Mouse (Mus musculus) forebrain, postnatal 0 days (tissue): ENCODE measurements around the gene E2f4. TPM values are rescaled to one million over a fixed set of nuclear protein-coding genes. Genes with fewer than 3 reads are reported as not detected.

Experiments used
- ATAC-seq: fragments of 200-750 bp; cut with Nextera tagmentation; 2 replicates; pipeline ENCODE4 v1.8.0; 2017; ENCODE audit warnings: mild to moderate bottlenecking, moderate library complexity
- DNase-seq: peaks from one replicate; pipeline ENCODE4 v3.0.0-alpha.2; 2015
- H3K27ac ChIP-seq: fragments of 300-500 bp; sonication (generic); 2 replicates; pipeline ENCODE4 v1.5.1; 2014; ENCODE audit warnings: low read depth, mild to moderate bottlenecking, antibody characterized with exemption, low read length, moderate library complexity, mixed read lengths
- H3K27me3 ChIP-seq: fragments of 300-500 bp; sonication (generic); 2 replicates; pipeline ENCODE4 v1.6.1; 2014; ENCODE audit warnings: mild to moderate bottlenecking, low read length, mixed read lengths; ENCODE audit not compliant: insufficient read depth
- H3K36me3 ChIP-seq: fragments of 300-500 bp; sonication (generic); 2 replicates; pipeline ENCODE4 v1.6.1; 2014; ENCODE audit warnings: mild to moderate bottlenecking, moderate library complexity; ENCODE audit not compliant: insufficient read depth
- H3K4me1 ChIP-seq: fragments of 300-500 bp; sonication (generic); 2 replicates; pipeline ENCODE4 v1.6.1; 2014; ENCODE audit warnings: antibody characterized with exemption; ENCODE audit not compliant: insufficient read depth
- H3K4me2 ChIP-seq: fragments of 300-500 bp; sonication (generic); 2 replicates; pipeline ENCODE4 v1.6.1; 2014; ENCODE audit warnings: low read depth, mild to moderate bottlenecking, moderate library complexity
- H3K4me3 ChIP-seq: fragments of 300-500 bp; sonication (generic); 2 replicates; pipeline ENCODE4 v1.5.1; 2014; ENCODE audit warnings: low read depth, low read length, mixed read lengths
- H3K9ac ChIP-seq: fragments of 300-500 bp; sonication (generic); 2 replicates; pipeline ENCODE4 v1.6.1; 2014; ENCODE audit warnings: mild to moderate bottlenecking
- H3K9me3 ChIP-seq: fragments of 300-500 bp; sonication (generic); 2 replicates; pipeline ENCODE4 v1.6.1; 2016; ENCODE audit warnings: low read length
- CTCF ChIP-seq: sonication (generic); IDR thresholded peaks from 2 replicates; pipeline ENCODE4 v1.5.1; 2016; ENCODE audit warnings: antibody characterized with exemption, control low read depth, low read depth
- WGBS: fragments of 180-500 bp; shearing (Covaris S2); extraction: QIAGEN DNeasy Blood & Tissue Kit; methylation state at CpG from one replicate; pipeline ENCODE4 v1.1.7; 2014; 5-methylcytosine and 5-hydroxymethylcytosine counted together
- polyA plus RNA-seq: library from polyadenylated mRNA; unstranded; fragments of >200 nt; fragmentation: Nextera tagmentation; extraction: Ambion mirVana; gene quantifications from 2 replicates; pipeline ENCODE4 v1.2.1, GENCODE M21; 2015
- total RNA-seq: library from RNA; depleted of rRNA; stranded (reverse); fragments of >200 nt; gene quantifications from 2 replicates; pipeline ENCODE4 v1.2.3, GENCODE M21; 2014

E2f4 gene
- total and polyA plus RNA-seq, 2 experiments from 2014 or later = 30.6 to 36.7 TPM

DNA sequence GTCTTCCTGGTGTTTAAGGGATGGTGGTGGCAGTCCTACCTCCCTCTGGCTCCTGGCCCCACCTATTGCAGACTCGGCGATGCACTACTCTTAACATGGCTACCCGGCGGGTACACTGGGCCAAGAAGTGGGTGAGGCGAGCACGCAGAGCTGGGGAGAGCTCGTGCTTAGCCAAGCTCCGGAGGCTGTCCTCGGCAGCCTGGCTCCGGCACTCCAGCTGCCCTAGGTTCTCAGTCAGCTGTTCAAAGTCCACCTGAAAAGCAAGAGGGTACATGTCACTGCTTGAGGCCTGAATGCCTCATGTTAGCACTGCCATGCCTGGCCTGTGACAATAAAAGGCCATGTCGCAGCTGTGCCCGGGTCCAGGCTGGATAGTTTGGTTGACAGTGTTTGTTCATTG is 32.9 kb downstream of the E2f4 start:
- Histone ChIP-seq H3K36me3 (peaks cover 47% of the 10 kb centered on the region), H3K27ac (no peak overlapping the region), H3K4me3 (no peak overlapping the region), H3K27me3 (no peaks in the 10 kb centered on the region), H3K4me2 (no peak overlapping the region), H3K9ac (no peak overlapping the region), H3K9me3 (no peaks in the 10 kb centered on the region), H3K4me1 (peaks cover 10% of the 10 kb centered on the region)
- no peak for ATAC-seq
- WGBS = 91% methylated on average over 12 of the region's 12 CpGs
- no peak for TF ChIP-seq CTCF
- DNase-seq = no peak

DNA sequence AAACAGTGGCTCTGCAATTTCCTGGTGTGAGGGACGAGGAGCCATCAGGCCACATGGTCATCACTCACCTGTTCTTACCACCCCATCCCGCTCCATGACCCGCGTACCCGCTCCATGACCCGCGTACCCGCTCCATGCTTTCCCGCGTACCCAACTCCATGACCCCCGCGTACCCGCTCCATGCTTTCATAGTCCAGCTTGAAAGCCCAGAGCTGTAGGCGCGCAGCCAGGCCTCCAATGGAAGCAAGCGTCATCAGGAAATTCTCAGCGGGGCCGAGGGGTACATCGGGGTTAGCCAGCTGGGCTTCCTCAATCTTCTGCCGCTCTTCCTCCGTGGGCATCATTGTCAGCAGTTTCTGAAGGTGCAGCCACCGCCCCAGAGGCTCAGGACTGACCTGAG is 34.0 kb downstream of the E2f4 start:
- Histone ChIP-seq H3K36me3 (peaks cover 47% of the 10 kb centered on the region), H3K4me1 (peaks cover 7% of the 10 kb centered on the region; the same call in 1 of the 2 replicates), H3K27me3 (no peaks in the 10 kb centered on the region), H3K9me3 (no peaks in the 10 kb centered on the region), H3K27ac (no peak overlapping the region), H3K4me3 (no peak overlapping the region), H3K4me2 (no peak overlapping the region), H3K9ac (no peak overlapping the region)
- ATAC-seq (no peak), DNase-seq (no peak)
- 95% methylated on average over 22 of the region's 22 CpGs for WGBS
- TF ChIP-seq CTCF = no peak

DNA sequence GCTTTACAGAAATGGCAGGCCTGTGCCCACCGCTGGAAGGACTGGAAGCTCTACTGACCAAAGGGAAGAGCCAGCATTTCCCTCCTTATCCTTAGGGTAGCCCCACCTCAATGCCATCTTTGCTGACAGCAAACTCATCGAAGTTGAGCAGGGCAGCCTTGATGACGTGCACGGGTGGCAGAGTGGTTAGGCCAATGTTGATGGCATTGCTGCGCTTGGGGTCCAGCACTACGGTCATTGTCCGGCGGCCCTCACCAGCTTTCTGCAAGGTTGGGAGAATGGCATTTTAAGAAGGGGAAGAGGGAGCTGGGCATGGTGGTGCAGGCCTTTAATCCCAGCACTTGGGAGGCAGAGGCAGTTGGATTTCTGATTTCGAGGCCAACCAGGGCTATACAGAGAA is 34.5 kb downstream of the E2f4 start:
- Histone ChIP-seq H3K4me2 (no peak overlapping the region), H3K4me1 (peaks cover 6% of the 10 kb centered on the region; the same call in 1 of the 2 replicates), H3K4me3 (no peak overlapping the region), H3K27ac (no peak overlapping the region), H3K9ac (no peak overlapping the region), H3K36me3 (peaks cover 47% of the 10 kb centered on the region), H3K27me3 (no peaks in the 10 kb centered on the region), H3K9me3 (no peaks in the 10 kb centered on the region)
- ATAC-seq = no peak
- DNase-seq = no peak
- 96% methylated on average over 9 of the region's 9 CpGs for WGBS
- no peak for TF ChIP-seq CTCF

DNA sequence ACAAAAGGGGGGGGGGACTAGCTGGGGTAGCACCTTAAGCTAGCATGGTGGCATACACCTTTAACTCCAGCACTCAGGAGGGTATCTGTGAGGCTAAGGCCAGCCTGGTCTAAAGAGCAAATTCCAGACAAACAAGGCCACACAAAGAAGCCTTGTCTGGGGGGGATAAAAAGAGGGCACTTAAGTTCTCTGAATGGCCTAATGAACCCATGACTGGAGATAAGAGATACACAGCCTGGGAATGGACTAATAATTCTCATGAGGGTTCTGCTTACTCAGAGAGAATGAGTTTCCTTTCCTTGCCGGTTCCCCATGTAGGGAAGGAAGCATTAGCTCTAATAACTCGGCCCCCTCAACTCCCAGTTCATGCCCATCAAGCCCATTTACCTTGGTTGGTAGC is 35.1 kb downstream of the E2f4 start:
- Histone ChIP-seq H3K9ac (no peak overlapping the region), H3K4me2 (no peak overlapping the region), H3K4me3 (no peak overlapping the region), H3K27me3 (no peaks in the 10 kb centered on the region), H3K9me3 (no peaks in the 10 kb centered on the region), H3K27ac (no peak overlapping the region), H3K36me3 (peaks cover 47% of the 10 kb centered on the region), H3K4me1 (0 out of 2 replicates have a peak, but pooled peaks cover under 1% of the 10 kb centered on the region)
- WGBS = 71% methylated on average over 2 of the region's 2 CpGs
- no peak for ATAC-seq
- TF ChIP-seq CTCF = no peak
- no peak for DNase-seq

DNA sequence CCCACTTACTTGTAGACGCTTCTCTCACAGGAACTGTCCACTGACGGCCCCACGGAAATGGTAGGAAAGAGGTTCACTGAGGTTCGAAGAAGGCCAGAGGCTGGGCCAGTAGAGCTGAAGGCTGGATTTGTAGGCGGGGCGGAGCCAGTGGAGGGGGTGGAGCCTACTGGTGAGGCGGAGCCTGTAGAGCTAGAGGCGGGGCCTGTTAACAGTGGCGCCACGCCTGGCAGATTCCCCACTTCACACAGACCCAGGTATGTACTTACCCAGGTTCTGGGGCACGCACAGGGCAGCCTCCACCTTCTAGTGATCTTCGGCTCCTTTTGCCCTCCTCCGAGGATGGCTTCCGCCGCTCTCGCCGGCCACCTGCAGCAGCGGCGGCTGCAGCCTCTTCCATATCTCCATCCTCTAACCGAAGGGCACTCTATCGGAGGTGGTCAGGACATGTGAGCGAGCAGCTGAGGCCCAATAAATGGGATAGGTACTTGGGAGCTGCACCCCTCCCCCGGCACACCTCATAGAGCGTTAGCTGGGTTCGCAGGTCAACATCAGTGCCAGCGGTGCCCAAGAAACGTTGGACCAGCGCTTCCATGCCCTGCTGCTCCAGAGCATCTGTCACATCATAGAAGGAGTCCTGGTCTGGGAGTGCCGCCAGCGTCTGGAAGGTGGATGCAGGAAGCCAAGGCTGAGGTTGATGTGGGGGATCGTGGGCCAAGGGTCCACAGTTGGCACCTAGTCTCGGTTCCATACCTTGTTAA is 39.1 kb downstream of the E2f4 start:
- no peak overlapping the region for H3K4me2 ChIP-seq
- no peaks in the 10 kb centered on the region for H3K9me3 ChIP-seq
- ATAC-seq (peak; percentile 38), DNase-seq (no peak)
- H3K36me3 ChIP-seq = peaks cover 13% of the 10 kb centered on the region
- no peak for TF ChIP-seq CTCF
- H3K4me1 ChIP-seq = no peaks in the 10 kb centered on the region
- no peak overlapping the region for H3K9ac ChIP-seq
- H3K4me3 ChIP-seq = no peak overlapping the region
- H3K27me3 ChIP-seq = no peaks in the 10 kb centered on the region
- no peak overlapping the region for H3K27ac ChIP-seq
- 52% methylated on average over 32 of the region's 32 CpGs for WGBS

DNA sequence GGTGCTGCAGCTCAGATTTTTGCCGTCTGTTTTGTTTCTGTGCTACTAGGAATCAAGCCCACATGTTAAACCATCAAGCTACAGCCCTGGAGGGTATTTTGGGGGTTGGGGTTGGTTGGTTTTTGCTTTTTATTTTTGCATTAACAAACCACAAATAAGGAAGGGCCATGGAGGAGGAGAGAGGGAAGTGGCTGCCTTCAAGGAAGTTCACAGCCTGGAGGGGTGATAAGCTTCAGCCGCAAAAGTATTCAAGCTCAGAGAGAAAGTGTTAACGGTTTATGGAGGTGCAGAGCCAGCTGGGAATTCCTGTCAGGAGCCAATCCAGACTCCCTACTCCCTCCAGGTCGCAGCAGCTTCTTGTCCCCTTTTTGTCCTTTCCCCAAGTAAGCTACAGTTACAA is 41.5 kb downstream of the E2f4 start:
- H3K27me3 ChIP-seq = no peaks in the 10 kb centered on the region
- no peak overlapping the region for H3K4me3 ChIP-seq
- no peaks in the 10 kb centered on the region for H3K4me1 ChIP-seq
- no peak overlapping the region for H3K27ac ChIP-seq
- DNase-seq = no peak
- WGBS = 68% methylated on average over 4 of the region's 4 CpGs
- H3K9me3 ChIP-seq = no peaks in the 10 kb centered on the region
- no peak for ATAC-seq
- H3K4me2 ChIP-seq = no peak overlapping the region
- no peak overlapping the region for H3K9ac ChIP-seq
- TF ChIP-seq CTCF = no peak
- peaks cover 8% of the 10 kb centered on the region for H3K36me3 ChIP-seq

DNA sequence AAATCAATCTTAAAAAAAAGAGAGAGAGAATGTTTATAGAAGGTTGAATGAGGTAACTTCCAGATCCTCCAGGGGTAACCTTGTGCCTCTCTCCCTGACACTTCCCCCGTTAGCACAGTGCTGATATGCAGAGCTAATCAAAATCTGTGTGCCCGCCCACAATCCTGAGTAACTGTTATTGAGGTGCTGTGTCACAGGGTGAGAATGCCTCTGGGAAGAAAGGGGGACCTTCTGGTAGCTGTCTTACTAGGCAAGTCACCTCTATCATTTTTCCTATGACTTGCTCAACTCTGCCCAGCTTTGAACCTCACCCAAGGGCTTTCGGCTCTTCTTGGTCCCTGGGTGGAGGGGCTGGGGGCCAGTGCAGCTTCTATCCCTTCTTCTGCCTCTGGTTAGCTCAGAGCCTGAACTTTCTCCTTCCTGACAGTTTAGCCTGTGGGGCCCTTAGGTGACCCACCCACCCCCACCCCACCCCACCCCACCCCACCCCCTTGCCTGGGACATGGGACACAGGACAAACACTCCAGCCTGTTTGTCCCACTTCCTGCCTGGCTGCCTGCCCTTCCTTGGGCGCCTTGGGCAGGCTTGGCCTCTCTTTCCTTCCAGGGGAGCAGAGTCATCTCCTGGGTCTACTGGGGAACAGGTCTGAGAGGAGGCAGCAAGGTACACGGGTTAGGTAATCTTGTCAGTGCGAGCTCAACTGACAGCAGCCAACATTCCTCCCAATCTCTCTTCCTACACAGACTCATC is 42.6 kb downstream of the E2f4 start:
- H3K36me3 ChIP-seq = peaks cover under 1% of the 10 kb centered on the region; the same call in 1 of the 2 replicates
- no peak for TF ChIP-seq CTCF
- no peaks in the 10 kb centered on the region for H3K9me3 ChIP-seq
- no peaks in the 10 kb centered on the region for H3K27me3 ChIP-seq
- DNase-seq = no peak
- no peak overlapping the region for H3K27ac ChIP-seq
- H3K4me1 ChIP-seq = no peaks in the 10 kb centered on the region
- no peak overlapping the region for H3K4me2 ChIP-seq
- no peak overlapping the region for H3K4me3 ChIP-seq
- H3K9ac ChIP-seq = no peak overlapping the region
- ATAC-seq = no peak
- WGBS = 84% methylated on average over 6 of the region's 6 CpGs
